Mouse (Mus musculus): Measurements from ENCODE around the gene Cradd.

The Cradd gene

DNA sequence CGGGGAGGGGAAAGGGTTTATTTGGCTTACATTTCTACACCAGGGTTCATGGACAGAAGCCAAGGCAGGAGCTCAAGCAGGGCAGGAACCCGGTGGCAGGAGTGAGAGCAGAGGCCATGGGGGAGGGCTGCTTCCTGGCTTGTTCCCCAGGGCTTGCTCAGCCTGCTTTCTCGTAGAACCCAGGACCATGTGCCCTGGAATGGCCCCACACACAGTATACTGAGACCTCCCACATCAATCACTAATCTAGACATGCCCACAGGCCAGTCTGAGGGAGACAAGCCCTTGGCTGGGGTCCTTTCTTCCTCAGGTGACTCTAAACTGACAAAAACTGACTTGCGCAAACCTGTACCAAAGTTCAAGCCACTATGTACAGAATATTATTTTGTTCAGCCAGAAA lies 19.7 kb downstream of the Cradd start:
- DNase-seq (ENCODE audit: low spot score in 2 of 2), result no peak

DNA sequence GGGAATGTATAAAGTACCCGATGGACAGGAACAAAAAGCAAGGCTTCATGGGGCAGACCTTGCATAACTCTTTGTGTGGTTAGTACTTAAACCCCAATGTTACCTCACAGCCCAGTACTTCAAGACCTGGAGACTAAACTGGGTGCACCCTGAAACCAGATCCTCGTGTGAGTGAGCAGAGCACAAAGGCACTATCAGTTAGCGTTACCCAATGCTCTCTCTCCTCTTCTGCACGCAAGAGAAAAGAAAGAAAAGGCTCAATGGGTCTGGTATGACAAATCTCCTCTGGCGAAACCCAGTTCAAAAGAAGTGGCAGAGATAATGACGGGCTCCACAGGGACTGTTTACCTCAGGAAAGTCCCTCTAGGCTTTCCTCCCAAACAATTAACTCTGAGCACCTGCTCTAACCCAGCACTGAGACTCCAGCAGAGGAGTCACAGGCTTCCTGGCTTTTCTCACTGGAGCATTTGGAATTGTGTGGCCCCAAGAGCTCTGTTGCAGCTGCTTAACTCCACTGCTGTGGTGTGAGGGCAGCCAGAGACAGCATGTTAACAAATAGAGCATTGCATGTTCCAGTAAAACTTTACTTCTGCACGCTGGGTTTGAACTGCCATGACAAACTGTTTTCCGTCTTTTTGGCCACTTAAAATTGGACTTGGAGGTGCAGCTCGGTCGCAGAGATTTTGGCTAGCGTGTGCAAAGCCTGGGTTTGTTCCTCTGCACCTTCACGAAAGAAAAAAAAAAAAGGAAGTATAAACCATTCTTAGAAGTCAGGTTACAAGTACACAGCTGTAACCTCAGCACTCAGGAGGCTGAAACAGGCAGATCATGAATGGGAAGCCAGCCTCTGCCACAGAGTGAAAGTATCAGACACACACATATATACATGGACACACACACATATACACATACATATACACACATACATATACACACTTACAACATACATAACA lies 21.4 kb downstream of the Cradd start:
- no peak for DNase-seq (ENCODE audit: low spot score in 2 of 2)

- no peak for DNase-seq (ENCODE audit: low spot score in 2 of 2)
Observed at GRCm38 (mm10) chr10:95300178-95300793, 23.6 kb downstream of the Cradd start.

DNA sequence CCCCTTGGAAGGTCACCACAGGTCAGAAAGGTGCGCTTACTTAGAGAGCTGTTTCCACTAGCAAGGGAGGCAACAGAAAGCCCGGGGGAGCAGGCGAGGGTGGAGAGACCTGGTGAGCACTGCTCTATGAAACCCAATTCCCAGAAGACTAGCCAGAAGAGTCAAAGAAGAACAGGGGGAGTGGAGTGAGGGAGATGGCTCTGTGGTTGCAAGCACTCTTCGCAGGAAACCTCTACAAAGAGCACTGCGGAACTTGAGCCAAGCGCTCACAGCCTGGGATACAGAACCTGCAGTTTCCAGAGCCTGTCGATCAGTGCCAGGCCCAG lies 24.2 kb downstream of the Cradd start:
- DNase-seq (ENCODE audit: low spot score in 2 of 2), result no peak

- DNase-seq (ENCODE audit: low spot score in 2 of 2), result no peak
Observed at GRCm38 (mm10) chr10:95299010-95299807, 24.7 kb downstream of the Cradd start.

- DNase-seq (ENCODE audit: low spot score in 2 of 2), result no peak
Observed at GRCm38 (mm10) chr10:95298504-95298903, 25.4 kb downstream of the Cradd start.

DNA sequence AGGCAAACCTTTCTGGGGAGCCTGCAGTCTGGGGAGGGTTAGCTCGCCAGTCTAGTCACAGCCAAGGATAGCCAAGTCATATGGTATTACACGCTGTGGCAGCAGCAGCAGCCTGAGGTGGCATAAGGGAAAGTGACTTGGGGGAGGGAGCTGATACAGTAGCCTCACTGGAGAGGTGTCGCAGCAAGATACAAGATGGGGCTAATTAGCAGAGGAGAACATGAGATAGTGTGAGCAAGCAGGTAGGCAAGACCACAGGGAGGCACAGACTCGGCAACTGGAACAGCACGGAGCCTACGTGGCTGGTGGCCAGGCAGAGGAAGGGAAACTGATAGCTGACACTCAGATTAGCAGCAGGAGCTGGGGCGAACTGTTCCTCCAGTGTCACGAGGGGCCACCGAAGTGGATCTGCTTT lies 26.2 kb downstream of the Cradd start:
- no peak for DNase-seq (ENCODE audit: low spot score in 2 of 2)

GRCm38 (mm10) chr10:95297024-95297423 lies 26.9 kb downstream of the Cradd start:
- no peak for DNase-seq (ENCODE audit: low spot score in 2 of 2)

DNA sequence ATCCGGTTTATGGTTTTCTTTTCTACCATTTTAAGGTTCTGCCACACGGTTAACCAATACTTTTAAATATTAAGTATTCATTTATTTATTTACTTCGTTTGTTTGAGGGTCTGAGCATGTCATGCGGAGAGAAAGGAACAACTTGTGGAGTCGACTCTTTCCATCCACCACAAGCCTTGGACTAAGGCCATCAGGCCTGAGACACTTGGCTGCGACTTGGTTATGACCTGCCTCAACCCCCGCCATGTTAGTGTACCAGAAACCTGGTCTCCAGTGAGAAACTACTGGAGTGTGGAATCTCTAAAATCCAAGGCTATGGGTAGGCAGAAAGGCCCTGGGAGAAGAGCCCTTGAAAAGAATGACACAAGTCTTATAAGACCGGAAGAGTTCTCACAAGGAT lies 30.7 kb downstream of the Cradd start:
- DNase-seq (ENCODE audit: low spot score in 2 of 2), result no peak

- DNase-seq (ENCODE audit: low spot score in 2 of 2), result no peak
Observed at GRCm38 (mm10) chr10:95292269-95292668, 31.7 kb downstream of the Cradd start.

- DNase-seq (ENCODE audit: low spot score in 2 of 2), result no peak
Observed at GRCm38 (mm10) chr10:95291133-95291876, 32.6 kb downstream of the Cradd start.

DNA sequence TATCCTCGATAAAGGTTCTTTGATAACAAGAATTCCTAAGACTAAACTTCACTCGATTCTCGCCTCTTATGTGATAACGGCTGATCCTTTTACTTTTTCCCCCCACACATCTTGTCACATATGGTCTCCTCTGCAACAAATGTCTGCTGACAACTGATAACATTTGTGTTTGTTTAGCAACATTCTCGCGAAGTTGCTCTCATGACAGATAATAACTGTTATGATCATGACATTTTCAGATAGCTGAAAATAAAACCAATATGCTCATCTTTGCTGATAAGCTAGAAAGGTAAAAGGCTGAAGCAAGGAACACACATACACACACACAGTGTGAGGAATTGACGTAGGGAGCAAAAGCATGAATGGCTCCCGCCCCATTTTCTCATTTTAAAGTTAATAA lies 34.1 kb downstream of the Cradd start:
- no peak for DNase-seq (ENCODE audit: low spot score in 2 of 2)

DNA sequence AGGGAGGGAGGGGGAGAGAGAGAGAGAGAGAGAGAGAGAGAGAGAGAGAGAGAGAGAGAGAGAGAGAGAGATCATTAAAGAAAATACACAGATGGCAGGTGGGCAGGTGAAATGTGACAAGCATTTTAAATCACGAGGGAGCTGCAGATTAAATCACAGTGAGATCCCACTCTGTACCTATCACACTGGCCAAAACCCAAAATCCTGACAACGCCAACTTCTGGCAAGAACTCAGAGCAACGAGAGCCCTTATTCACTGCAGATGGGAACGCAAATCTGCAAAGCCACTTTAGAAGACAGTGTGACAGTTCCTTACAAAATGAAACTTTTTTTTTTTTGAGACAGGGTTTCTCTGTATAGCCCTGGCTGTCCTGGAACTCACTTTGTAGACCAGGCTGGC lies 35.7 kb downstream of the Cradd start:
- DNase-seq (ENCODE audit: low spot score in 2 of 2), result no peak

- DNase-seq (ENCODE audit: low spot score in 2 of 2), result no peak
Observed at GRCm38 (mm10) chr10:95287351-95287750, 36.6 kb downstream of the Cradd start.

DNA sequence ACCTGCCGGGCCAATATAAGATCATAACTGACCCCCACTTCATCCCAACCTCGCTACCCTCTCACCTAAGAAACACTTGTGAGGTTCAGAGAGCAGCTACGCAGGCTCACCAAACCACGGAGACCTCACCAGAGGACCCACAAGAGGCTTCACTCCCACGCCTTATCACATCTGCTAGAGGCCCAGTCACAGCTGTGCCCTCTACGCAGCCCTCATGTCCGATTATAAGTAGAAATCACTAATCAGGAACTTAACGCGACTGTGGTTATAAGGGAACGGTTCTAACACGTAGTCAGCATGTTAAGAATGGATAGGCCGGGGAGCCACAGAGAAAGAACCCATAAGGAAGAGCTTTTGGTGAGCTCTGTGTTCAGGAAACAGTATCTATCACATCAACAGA lies 40.5 kb downstream of the Cradd start:
- no peak for DNase-seq (ENCODE audit: low spot score in 2 of 2)

DNA sequence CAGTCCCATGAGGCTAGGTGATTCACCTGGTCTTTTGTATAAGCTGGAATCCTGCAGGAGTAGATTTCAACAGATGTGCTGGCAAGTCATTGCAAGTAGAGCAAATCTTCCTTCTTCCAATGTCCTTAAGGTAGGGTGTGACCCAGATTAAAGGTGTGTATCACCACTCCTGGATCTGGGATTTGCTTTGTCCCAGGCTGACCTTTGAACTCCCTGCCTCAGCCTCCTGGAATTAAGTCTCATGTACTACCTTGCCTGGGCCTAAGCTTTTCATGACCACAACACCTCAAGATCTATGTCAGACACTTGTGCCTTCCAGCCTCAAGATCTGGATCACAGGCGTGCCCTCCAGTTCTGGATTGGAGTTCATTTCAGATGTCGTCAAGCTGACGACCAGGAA lies 41.9 kb downstream of the Cradd start:
- no peak for DNase-seq (ENCODE audit: low spot score in 2 of 2)

- DNase-seq (ENCODE audit: low spot score in 2 of 2), result no peak
Observed at GRCm38 (mm10) chr10:95281466-95281990, 42.4 kb downstream of the Cradd start.

- peak in 1 of 2 experiments; percentile 37 for DNase-seq (ENCODE audit: low spot score in 2 of 2)
Observed at GRCm38 (mm10) chr10:95280327-95280726, 43.6 kb downstream of the Cradd start.

- DNase-seq (ENCODE audit: low spot score in 2 of 2), result no peak
Observed at GRCm38 (mm10) chr10:95279459-95279858, 44.5 kb downstream of the Cradd start.

- DNase-seq (ENCODE audit: low spot score in 2 of 2), result no peak
Observed at GRCm38 (mm10) chr10:95278085-95278484, 45.8 kb downstream of the Cradd start.

GRCm38 (mm10) chr10:95275488-95275887 lies 48.4 kb downstream of the Cradd start:
- DNase-seq (ENCODE audit: low spot score in 2 of 2), result no peak

All from cerebellum, postnatal 4 days (tissue).